Mouse (Mus musculus) heart, postnatal 14 days (tissue): Measurements from ENCODE around the gene Wwox. TPM values are rescaled to one million over a fixed set of nuclear protein-coding genes. Genes with fewer than 3 reads are reported as not detected.

Source experiments
- DNase-seq, 2 experiments: peaks; one replicate each; pipeline ENCODE4 v3.0.0; 2021 to 2022
- intact Hi-C: fragments of 180-260 bp; cut with DNase I; formaldehyde crosslinking; loops from one replicate; pipeline ENCODE4 v1.15.1; 2025
- total RNA-seq, 2 experiments: library from RNA; stranded (reverse); gene quantifications; 2 replicates each; pipeline ENCODE4 v1.2.3; 2021

The Wwox gene
- total RNA-seq, 2 experiments from 2014 or later, result 5.6 to 6.5 TPM

- intact Hi-C loops, result no loop called here
- peak; percentile 33 to 36 for DNase-seq
These were observed 152.1 kb downstream of the Wwox start for GRCm38 (mm10) chr8:114591296-114592280.

- DNase-seq, result no peak
- intact Hi-C loops, result no loop called here
These were observed 154.1 kb downstream of the Wwox start for GRCm38 (mm10) chr8:114593424-114594157.

GRCm38 (mm10) chr8:114594811-114595210 is 155.4 kb downstream of the Wwox start:
- intact Hi-C loops, result no loop called here
- no peak for DNase-seq

- intact Hi-C loops, result no loop called here
- no peak for DNase-seq
These were observed 160.1 kb downstream of the Wwox start for GRCm38 (mm10) chr8:114599555-114599954.

GRCm38 (mm10) chr8:114600196-114600595 is 160.7 kb downstream of the Wwox start:
- intact Hi-C loops, result no loop called here

GRCm38 (mm10) chr8:114603046-114603445 is 163.6 kb downstream of the Wwox start:
- DNase-seq, result no peak
- intact Hi-C loops, result no loop called here

More at GRCm38 (mm10) chr8:114600196-114600595, 160.7 kb downstream of the Wwox start:
- no peak for DNase-seq

GRCm38 (mm10) chr8:114603561-114603960 is 164.1 kb downstream of the Wwox start:
- DNase-seq, result no peak
- intact Hi-C loops, result no loop called here

- intact Hi-C loops, result no loop called here
- no peak for DNase-seq
These were observed 164.9 kb downstream of the Wwox start for GRCm38 (mm10) chr8:114604315-114604714.

GRCm38 (mm10) chr8:114605651-114606050 is 166.2 kb downstream of the Wwox start:
- DNase-seq, result no peak
- intact Hi-C loops, result no loop called here

GRCm38 (mm10) chr8:114609330-114609729 is 169.9 kb downstream of the Wwox start:
- DNase-seq, result no peak
- intact Hi-C loops, result no loop called here

GRCm38 (mm10) chr8:114611075-114611474 is 171.6 kb downstream of the Wwox start:
- intact Hi-C loops, result no loop called here

GRCm38 (mm10) chr8:114612091-114612490 is 172.6 kb downstream of the Wwox start:
- intact Hi-C loops, result no loop called here
- no peak for DNase-seq

More at GRCm38 (mm10) chr8:114611075-114611474, 171.6 kb downstream of the Wwox start:
- no peak for DNase-seq

GRCm38 (mm10) chr8:114615413-114615812 is 176.0 kb downstream of the Wwox start:
- DNase-seq, result no peak
- intact Hi-C loops, result no loop called here

- DNase-seq, result peak in 1 of 2 experiments; percentile 9
- intact Hi-C loops, result no loop called here
These were observed 176.5 kb downstream of the Wwox start for GRCm38 (mm10) chr8:114615908-114616307.

GRCm38 (mm10) chr8:114618908-114619508 is 179.6 kb downstream of the Wwox start:
- no peak for DNase-seq
- intact Hi-C loops, result no loop called here

GRCm38 (mm10) chr8:114625402-114625801 is 185.9 kb downstream of the Wwox start:
- DNase-seq, result no peak
- intact Hi-C loops, result no loop called here

GRCm38 (mm10) chr8:114626897-114627296 is 187.4 kb downstream of the Wwox start:
- intact Hi-C loops, result no loop called here
- no peak for DNase-seq

- no peak for DNase-seq
- intact Hi-C loops, result no loop called here
These were observed 190.3 kb downstream of the Wwox start for GRCm38 (mm10) chr8:114629719-114630118.

- no peak for DNase-seq
- intact Hi-C loops, result no loop called here
These were observed 191.6 kb downstream of the Wwox start for GRCm38 (mm10) chr8:114631087-114631486.

GRCm38 (mm10) chr8:114634151-114634550 is 194.7 kb downstream of the Wwox start:
- intact Hi-C loops, result no loop called here
- no peak for DNase-seq
